Mouse (Mus musculus): ENCODE measurements around the gene Gm12216.

Gene Gm12216

GRCm38 (mm10) chr11:53792986-53793385 lies 66.1 kb downstream of the Gm12216 start:
- DNase-seq = no peak

GRCm38 (mm10) chr11:53789277-53789676 lies 69.8 kb downstream of the Gm12216 start:
- DNase-seq = no peak

DNA sequence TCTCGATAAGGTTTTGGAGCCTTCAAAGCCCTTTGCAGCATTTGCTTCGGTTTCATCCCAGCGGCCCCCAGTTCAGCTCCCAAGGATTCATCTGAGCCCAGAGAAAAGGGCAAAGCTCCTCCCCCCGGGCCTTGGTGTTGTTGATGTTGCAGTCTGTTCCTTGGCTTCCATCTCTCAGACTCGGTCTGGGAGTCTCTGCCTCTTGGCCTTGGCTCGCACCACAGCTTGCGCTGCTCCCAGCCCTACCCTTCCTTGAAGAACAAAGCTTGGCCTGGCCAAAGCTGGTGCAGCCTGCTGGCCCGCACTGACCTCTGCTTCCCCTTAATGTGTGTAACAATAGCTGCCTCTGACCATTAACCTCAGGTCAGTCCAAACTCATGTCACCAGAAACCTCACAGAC lies 70.9 kb downstream of the Gm12216 start:
- no peak for DNase-seq

GRCm38 (mm10) chr11:53786058-53787031 lies 72.7 kb downstream of the Gm12216 start:
- DNase-seq = no peak

DNA sequence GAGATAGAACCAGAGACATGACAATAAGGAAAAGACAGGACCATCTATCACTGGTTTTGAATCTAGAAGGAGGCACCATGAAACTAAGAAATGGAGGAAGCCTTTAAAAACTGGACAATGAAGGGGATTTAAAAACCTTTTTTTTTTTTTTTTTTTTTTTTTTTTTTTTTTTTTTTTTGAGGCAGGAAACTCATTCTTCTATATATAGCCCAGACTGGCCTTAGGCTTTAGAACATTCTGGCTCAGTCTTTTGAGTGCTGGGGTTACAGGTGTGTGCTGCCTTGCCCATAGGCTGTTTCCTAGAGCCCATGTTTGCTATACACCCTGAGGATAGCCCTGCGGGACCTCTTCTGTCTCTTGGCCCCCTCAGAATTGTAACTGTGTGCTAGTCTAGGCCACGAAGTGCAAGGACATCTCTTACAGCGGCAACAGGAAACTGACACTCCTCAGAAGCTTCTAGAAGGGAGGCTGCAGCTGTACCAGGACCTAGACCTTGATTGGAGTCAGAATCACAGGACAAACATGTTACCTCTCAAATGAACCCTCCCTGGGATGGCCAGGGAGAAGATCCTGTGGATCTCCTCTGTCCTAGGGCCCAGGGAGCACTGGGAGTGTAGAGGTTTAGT lies 73.6 kb downstream of the Gm12216 start:
- DNase-seq = no peak

GRCm38 (mm10) chr11:53783288-53783687 lies 75.8 kb downstream of the Gm12216 start:
- DNase-seq = no peak

DNA sequence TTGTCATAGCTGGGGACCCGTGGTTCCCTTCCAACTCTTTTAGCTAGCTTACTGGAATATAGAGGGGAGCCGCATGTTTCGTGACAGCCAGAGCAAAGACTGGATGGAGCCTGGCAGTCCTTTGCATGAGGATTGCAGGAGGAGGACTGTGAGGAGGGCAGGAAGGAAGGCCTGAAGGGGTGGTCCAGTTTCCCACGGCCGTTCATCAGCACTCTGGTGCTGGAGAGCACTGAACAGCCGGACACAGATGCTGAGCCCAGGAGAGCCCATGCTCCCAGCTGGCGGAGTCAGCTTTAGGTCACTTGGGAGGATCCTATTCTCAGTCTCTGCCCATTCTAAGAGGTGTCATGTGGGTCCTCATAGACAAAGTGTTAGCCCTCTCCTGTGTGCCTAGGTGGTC lies 77.1 kb downstream of the Gm12216 start:
- no peak for DNase-seq

DNA sequence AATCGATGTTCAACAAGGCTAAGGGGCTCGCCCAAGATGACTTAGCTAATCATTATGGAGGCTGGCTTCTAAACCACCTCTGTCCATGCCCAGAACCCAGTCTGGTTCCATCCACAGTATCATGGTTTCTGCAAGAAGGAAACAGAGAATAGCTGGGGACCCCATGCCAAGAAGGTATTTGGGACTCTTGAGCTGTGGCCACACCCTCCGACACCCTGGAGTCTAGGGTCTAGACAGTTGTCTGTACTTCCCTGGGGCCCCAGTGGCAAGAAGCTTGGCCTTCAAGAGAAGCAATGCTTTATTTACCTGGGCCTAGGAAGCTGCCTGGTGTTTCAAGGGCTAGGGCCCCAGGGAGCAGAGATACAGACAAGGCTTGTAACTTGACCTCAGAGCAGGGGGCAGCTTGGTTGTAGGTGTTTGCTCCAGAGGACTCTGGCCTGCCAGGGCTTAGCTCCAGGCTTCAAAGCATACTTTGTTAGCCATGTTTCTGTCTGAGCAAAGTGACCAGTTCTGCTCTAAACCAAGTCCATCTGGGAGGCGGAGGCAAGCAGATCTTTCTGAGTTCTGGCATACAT lies 77.8 kb downstream of the Gm12216 start:
- DNase-seq = no peak

DNA sequence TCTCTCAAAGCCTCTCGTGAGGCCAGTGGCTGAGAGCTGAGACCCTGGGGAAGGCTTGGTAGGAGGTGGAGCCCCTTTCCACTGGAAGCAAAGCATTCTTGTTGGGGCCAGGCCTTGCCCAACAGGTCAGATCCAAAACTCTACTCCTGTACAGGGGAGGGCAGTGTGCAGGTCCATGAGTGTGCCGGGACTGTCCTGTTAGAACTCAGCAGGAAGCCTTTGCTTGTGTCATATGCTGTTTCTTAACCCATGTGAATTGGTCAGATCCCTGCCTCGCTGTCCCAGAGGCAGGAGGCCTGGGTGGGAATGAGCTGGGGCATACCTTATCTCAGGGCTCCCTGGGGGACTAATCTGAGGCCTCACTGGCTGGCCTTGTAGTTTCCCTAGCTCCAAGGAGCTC lies 78.8 kb downstream of the Gm12216 start:
- DNase-seq = no peak

DNA sequence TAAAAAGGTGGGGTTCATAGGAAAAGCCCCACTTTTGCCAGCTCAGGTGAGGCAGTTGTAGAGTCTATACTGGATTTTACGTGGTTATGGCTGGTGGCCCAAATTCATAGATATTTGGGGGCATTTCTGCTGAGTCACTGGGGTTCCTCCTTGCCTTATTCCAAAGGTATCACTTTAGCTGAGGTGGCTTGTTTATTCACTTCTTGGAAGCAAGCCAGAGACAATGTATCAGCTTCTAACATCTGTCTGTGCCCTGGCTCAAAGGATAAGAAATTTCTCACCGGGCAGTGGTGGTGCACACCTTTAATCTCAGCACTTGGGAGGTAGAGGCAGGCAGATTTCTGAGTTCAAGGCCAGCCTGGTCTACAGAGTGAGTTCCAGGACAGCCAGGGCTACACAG lies 79.2 kb downstream of the Gm12216 start:
- DNase-seq = no peak

DNA sequence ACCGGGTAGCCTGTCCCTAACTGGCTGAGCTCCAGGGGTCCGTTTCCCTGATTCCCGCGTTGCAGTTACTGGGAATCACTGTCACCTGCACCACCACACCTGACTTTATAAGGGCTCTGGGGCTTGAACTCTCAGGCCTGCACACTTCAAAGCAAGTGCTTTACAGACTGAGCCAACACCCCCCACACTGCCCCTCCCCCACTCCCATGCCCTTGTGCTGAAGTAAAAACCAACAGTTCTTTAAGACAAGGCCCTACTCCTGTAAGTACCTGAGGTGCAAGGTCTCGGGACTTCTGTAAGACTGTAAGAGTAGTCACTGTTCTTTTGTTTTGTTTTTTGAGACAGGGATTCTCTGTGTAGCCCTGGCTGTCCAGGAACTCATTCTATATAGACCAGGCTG lies 80.6 kb downstream of the Gm12216 start:
- no peak for DNase-seq

- no peak for DNase-seq
Observed at GRCm38 (mm10) chr11:53777736-53778135, 81.3 kb downstream of the Gm12216 start.

GRCm38 (mm10) chr11:53774659-53775255 lies 84.3 kb downstream of the Gm12216 start:
- DNase-seq = no peak

DNA sequence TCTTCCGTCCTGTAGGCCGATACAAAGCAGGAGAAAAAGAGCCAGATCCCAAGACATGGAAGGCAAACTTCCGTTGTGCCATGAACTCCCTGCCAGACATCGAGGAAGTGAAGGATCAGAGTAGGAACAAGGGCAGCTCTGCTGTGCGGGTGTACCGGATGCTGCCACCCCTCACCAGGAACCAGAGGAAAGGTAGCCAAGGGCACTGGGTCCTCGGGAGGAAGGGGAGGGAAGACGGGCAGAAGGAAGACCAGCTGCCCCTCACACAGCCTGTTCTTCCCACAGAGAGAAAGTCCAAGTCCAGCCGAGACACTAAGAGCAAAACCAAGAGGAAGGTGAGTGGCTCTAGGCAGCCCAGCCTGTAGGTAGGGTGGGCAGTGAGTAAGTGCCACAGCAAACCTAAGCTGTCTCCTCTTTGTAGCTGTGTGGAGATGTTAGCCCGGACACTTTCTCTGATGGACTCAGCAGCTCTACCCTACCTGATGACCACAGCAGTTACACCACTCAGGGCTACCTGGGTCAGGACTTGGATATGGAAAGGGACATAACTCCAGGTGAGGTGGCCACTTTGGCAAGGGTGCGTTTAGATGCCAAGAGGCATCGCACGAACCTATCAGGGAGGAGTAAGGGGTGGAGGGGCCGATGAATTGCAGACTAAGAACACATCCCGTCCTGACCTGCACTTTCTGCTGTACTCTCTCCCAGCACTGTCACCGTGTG lies 85.3 kb downstream of the Gm12216 start:
- DNase-seq = no peak

DNA sequence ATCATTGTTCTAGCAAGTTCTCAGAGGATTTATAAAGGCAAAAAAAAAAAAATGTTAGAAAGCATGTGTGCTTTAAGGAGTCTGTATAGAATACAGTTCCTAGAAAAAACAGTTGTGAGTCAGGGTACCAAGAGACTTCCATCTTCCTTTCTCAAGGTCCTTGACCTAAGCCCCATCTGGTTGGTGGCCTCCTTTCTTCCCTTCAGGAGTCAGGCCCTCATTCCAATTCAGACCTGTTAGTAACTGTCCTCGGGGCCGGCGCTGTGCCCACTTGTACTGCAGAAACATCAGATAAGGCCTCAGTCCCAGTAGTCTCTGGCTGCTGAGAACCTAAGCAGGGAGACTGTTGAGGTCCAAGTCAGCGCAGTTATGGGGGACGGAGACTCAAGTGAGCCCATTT lies 86.0 kb downstream of the Gm12216 start, which contains the start of gene Gm17334:
Gm17334 (minus strand) TSS at position 101 of the 400 bp plus-strand sequence.
- no peak for DNase-seq

DNA sequence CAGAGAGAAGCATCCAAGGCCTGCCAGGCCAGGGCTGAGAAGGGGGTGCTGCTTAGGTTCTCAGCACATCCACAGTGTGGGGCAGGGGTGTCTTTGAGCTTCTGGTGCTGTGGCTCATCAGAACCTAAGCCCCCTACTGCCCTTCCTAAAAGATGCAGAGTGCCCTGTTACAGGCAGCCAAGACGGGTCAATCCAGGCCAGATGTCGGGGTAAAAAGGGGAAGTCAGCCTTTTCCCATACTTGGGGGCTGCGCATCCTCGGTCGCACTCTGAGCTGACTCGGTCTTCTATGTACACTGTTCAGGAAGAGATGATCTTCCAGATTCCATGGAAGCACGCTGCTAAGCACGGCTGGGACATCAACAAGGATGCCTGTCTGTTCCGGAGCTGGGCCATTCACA lies 86.5 kb downstream of the Gm12216 start:
- no peak for DNase-seq

- DNase-seq = no peak
Observed at GRCm38 (mm10) chr11:53771001-53771744, 87.9 kb downstream of the Gm12216 start.

DNA sequence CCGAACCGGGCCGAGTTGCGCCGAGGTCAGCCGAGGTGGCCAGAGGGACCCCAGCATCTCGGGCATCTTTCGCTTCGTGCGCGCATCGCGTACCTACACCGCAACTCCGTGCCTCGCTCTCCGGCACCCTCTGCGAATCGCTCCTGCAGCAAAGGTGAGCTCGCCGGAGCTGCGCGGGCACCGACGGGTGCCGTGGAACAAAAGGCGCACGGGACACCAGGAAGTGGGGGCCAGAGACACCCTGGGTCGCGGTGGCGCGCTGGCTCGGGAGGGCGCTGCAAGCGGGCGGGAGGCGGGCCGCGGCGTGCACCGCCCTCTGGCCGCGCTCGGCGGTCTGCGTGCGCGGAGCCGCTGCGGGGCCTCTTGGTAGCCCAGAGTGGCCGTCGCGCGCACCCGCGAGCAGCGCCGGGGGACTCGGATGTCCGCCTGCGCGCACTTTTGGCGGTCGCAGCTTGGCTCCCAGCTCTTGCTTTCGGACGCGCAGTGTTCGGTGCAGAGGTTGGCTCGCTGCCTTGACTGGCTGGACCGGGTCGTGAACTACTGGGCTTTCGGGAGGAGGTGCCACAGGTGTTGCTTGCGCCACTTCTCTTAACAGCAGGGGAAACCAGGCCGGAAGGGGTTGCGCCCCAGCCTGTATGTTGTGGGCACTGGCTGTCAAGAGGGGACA lies 88.8 kb downstream of the Gm12216 start:
- peak; percentile 74 to 78 for DNase-seq

- DNase-seq = peak; percentile 96 to 98
Observed at GRCm38 (mm10) chr11:53769760-53770124, 89.3 kb downstream of the Gm12216 start, which contains the start of gene Irf1. TSS of gene Irf1 (plus strand) at chr11:53770014.

DNA sequence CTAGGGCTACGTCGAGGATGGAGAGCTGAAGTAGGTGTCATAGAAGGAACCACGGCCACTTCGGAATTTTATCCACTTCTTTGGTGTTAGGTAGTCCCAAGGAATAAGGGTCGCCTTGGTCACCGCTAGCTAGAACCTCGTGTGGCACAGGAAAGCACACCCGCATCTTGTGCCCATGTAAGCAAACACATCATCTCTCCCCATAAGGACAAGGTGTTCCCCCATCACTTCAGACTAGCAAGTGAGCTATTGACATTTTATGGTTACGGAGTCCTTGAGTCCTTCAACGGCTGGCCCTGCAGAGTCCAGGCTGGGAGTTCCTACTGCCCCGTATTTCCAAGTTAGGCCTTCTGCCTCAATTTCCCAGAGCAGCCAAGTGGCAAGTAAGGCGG lies 89.9 kb downstream of the Gm12216 start:
- no peak for DNase-seq
